Mouse (Mus musculus) MEL (cell line): Measurements from ENCODE around the gene Fbxo21.

ENCODE experiments used
- CTCF ChIP-seq, 3 experiments: IDR thresholded peaks in 2 of 3; conservative IDR thresholded peaks in 1 of 3; 2 replicates each; pipeline ENCODE4 v1.5.1; 2011 to 2012; ENCODE audit warnings: low read length in 3 of 3, low read depth in 2 of 3, mild to moderate bottlenecking in 2 of 3, improper control_type of control experiment in 1 of 3, inconsistent platforms in 1 of 3, mixed read lengths in 1 of 3, moderate library complexity in 1 of 3; ENCODE audit not compliant: control insufficient read depth in 1 of 3, insufficient read depth in 1 of 3, poor library complexity in 1 of 3, severe bottlenecking in 1 of 3
- E2F4 ChIP-seq: IDR thresholded peaks from 2 replicates; pipeline ENCODE4 v1.6.1; 2011; ENCODE audit warnings: low read depth, low read length, improper control_type of control experiment, borderline replicate concordance
- EP300 ChIP-seq, 2 experiments: IDR thresholded peaks; 2 replicates each; pipeline ENCODE4 v1.6.1; 2011; ENCODE audit warnings: improper control_type of control experiment in 2 of 2, low read length in 2 of 2, low read depth in 1 of 2, mild to moderate bottlenecking in 1 of 2
- GABPA ChIP-seq: IDR thresholded peaks from 2 replicates; pipeline ENCODE4 v1.6.1; 2012; ENCODE audit warnings: low read depth, mild to moderate bottlenecking, inconsistent platforms, low read length, improper control_type of control experiment, moderate library complexity
- JUND ChIP-seq: IDR thresholded peaks from 2 replicates; pipeline ENCODE4 v1.6.1; 2011; ENCODE audit warnings: low read depth, mild to moderate bottlenecking, improper control_type of control experiment, low read length
- KAT2A ChIP-seq: conservative IDR thresholded peaks from 2 replicates; pipeline ENCODE4 v1.6.1; 2012; ENCODE audit warnings: low read depth, low read length, improper control_type of control experiment, inconsistent platforms
- POLR2A ChIP-seq, 2 experiments: IDR thresholded peaks; 2 replicates each; pipeline ENCODE4 v1.6.1; 2011 to 2012; ENCODE audit warnings: low read length in 2 of 2, mild to moderate bottlenecking in 2 of 2, control low read depth in 1 of 2, improper control_type of control experiment in 1 of 2, low read depth in 1 of 2, moderate library complexity in 1 of 2; ENCODE audit not compliant: control insufficient read depth in 1 of 2, insufficient read depth in 1 of 2, poor library complexity in 1 of 2
- SIN3A ChIP-seq: IDR thresholded peaks from 2 replicates; pipeline ENCODE4 v1.6.1; 2012; ENCODE audit warnings: low read length, improper control_type of control experiment, inconsistent platforms
- ZC3H11A ChIP-seq: IDR thresholded peaks from 2 replicates; pipeline ENCODE4 v1.6.1; 2012; ENCODE audit warnings: low read depth, mild to moderate bottlenecking, inconsistent platforms, low read length, improper control_type of control experiment
- ZMIZ1 ChIP-seq: IDR thresholded peaks from 2 replicates; pipeline ENCODE4 v1.6.1; 2012; ENCODE audit warnings: low read depth, mild to moderate bottlenecking, inconsistent platforms, low read length, improper control_type of control experiment, moderate library complexity

GRCm38 (mm10) chr5:118025880-118026279 lies 49.4 kb downstream of the Fbxo21 start:
- TF ChIP-seq ZMIZ1: no peak
- no peak for TF ChIP-seq E2F4
- TF ChIP-seq POLR2A (IDR thresholded peaks at IDR 0.05; ENCODE audit: control insufficient read depth in 1 of 2, insufficient read depth in 1 of 2, low read depth in 1 of 2, low read length in 2 of 2, poor library complexity in 1 of 2): no peak
- TF ChIP-seq GABPA: no peak
- no peak for TF ChIP-seq JUND
- TF ChIP-seq ZC3H11A: no peak
- no peak for TF ChIP-seq CTCF (IDR thresholded peaks at IDR 0.05 in 2 of 3, conservative IDR thresholded peaks at IDR 0.05 in 1 of 3; ENCODE audit: control insufficient read depth in 1 of 3, insufficient read depth in 1 of 3, low read depth in 2 of 3, low read length in 3 of 3, poor library complexity in 1 of 3, severe bottlenecking in 1 of 3)
- no peak for TF ChIP-seq SIN3A
- TF ChIP-seq EP300 (IDR thresholded peaks at IDR 0.05; ENCODE audit: low read depth in 1 of 2, low read length in 2 of 2): no peak
- TF ChIP-seq KAT2A: no peak
